Mouse (Mus musculus): Measurements from ENCODE around the gene Wapl. TPM values are rescaled to one million over a fixed set of nuclear protein-coding genes. Genes with fewer than 3 reads are reported as not detected.
A peak's percentile ranks its signal among the peaks of the same experiment; 100 is the strongest.

Wapl gene
- polyA plus RNA-seq, 1 experiment: 21.4 TPM

- no peak overlapping the region for H3K27ac ChIP-seq (ENCODE audit: insufficient read depth, low read length)
- peak overlapping the region; percentile 29 for H3K4me3 ChIP-seq (replicated peaks; ENCODE audit: insufficient read depth, low read depth, low read length)
- H3K27me3 ChIP-seq (ENCODE audit: control insufficient read depth, insufficient read depth, low read length): no peaks in the 10 kb centered on the region
- 2% methylated on average over 10 of the region's 10 CpGs for WGBS
- peak; percentile 41 to 47 for DNase-seq
- H3K4me1 ChIP-seq (ENCODE audit: control insufficient read depth, insufficient read depth, low read length): no peaks in the 10 kb centered on the region
- TF ChIP-seq POLR2A (IDR thresholded peaks at IDR 0.05; ENCODE audit: borderline replicate concordance, insufficient read depth, low read length): no peak
- no peak for TF ChIP-seq CTCF (IDR thresholded peaks at IDR 0.05; ENCODE audit: borderline replicate concordance, insufficient read depth, low read depth, low read length)
Measured at GRCm38 (mm10) chr14:34768373-34768772, 94.6 kb downstream of the Wapl start.

- peak; percentile 41 to 64 for DNase-seq
- TF ChIP-seq POLR2A (IDR thresholded peaks at IDR 0.05; ENCODE audit: borderline replicate concordance, insufficient read depth, low read length) (no peak), CTCF (IDR thresholded peaks at IDR 0.05; ENCODE audit: borderline replicate concordance, insufficient read depth, low read depth, low read length) (peak; percentile 75)
- H3K27ac ChIP-seq (ENCODE audit: insufficient read depth, low read length): no peak overlapping the region
- no peaks in the 10 kb centered on the region for H3K4me1 ChIP-seq (ENCODE audit: control insufficient read depth, insufficient read depth, low read length)
- WGBS: under 1% methylated on average over 36 of the region's 36 CpGs
- H3K27me3 ChIP-seq (ENCODE audit: control insufficient read depth, insufficient read depth, low read length): no peaks in the 10 kb centered on the region
- H3K4me3 ChIP-seq (replicated peaks; ENCODE audit: insufficient read depth, low read depth, low read length): peak overlapping the region; percentile 45
Measured at GRCm38 (mm10) chr14:34769021-34769566, 95.4 kb downstream of the Wapl start.

- peak overlapping the region; percentile 45 for H3K4me3 ChIP-seq (replicated peaks; ENCODE audit: insufficient read depth, low read depth, low read length)
- no peak overlapping the region for H3K27ac ChIP-seq (ENCODE audit: insufficient read depth, low read length)
- peak; percentile 34 to 45 for DNase-seq
- no peaks in the 10 kb centered on the region for H3K4me1 ChIP-seq (ENCODE audit: control insufficient read depth, insufficient read depth, low read length)
- no peaks in the 10 kb centered on the region for H3K27me3 ChIP-seq (ENCODE audit: control insufficient read depth, insufficient read depth, low read length)
- 18% methylated on average over 32 of the region's 32 CpGs for WGBS
- TF ChIP-seq CTCF (IDR thresholded peaks at IDR 0.05; ENCODE audit: borderline replicate concordance, insufficient read depth, low read depth, low read length) (no peak), POLR2A (IDR thresholded peaks at IDR 0.05; ENCODE audit: borderline replicate concordance, insufficient read depth, low read length) (no peak)
Measured at GRCm38 (mm10) chr14:34769567-34770158, 95.9 kb downstream of the Wapl start.

GRCm38 (mm10) chr14:34770467-34770866, 96.7 kb downstream of the Wapl start:
- no peak for TF ChIP-seq POLR2A (IDR thresholded peaks at IDR 0.05; ENCODE audit: borderline replicate concordance, insufficient read depth, low read length)
- no peak for TF ChIP-seq CTCF (IDR thresholded peaks at IDR 0.05; ENCODE audit: borderline replicate concordance, insufficient read depth, low read depth, low read length)
- no peak overlapping the region for H3K27ac ChIP-seq (ENCODE audit: insufficient read depth, low read length)
- H3K27me3 ChIP-seq (ENCODE audit: control insufficient read depth, insufficient read depth, low read length): no peaks in the 10 kb centered on the region
- H3K4me1 ChIP-seq (ENCODE audit: control insufficient read depth, insufficient read depth, low read length): no peaks in the 10 kb centered on the region
- H3K4me3 ChIP-seq (replicated peaks; ENCODE audit: insufficient read depth, low read depth, low read length): no peak overlapping the region
- 85% methylated on average over 6 of the region's 6 CpGs for WGBS
- no peak for DNase-seq

- WGBS: 36% methylated on average over 9 of the region's 9 CpGs
- Histone ChIP-seq H3K4me3 (replicated peaks; ENCODE audit: insufficient read depth, low read depth, low read length) (no peak overlapping the region), H3K4me1 (ENCODE audit: control insufficient read depth, insufficient read depth, low read length) (no peaks in the 10 kb centered on the region), H3K27me3 (ENCODE audit: control insufficient read depth, insufficient read depth, low read length) (no peaks in the 10 kb centered on the region), H3K27ac (ENCODE audit: insufficient read depth, low read length) (no peak overlapping the region)
- DNase-seq: no peak
- TF ChIP-seq POLR2A (IDR thresholded peaks at IDR 0.05; ENCODE audit: borderline replicate concordance, insufficient read depth, low read length): no peak
- no peak for TF ChIP-seq CTCF (IDR thresholded peaks at IDR 0.05; ENCODE audit: borderline replicate concordance, insufficient read depth, low read depth, low read length)
Measured at GRCm38 (mm10) chr14:34771601-34772000, 97.9 kb downstream of the Wapl start.

GRCm38 (mm10) chr14:34772132-34772531, 98.4 kb downstream of the Wapl start:
- 56% methylated on average over 7 of the region's 7 CpGs for WGBS
- Histone ChIP-seq H3K4me1 (ENCODE audit: control insufficient read depth, insufficient read depth, low read length) (no peaks in the 10 kb centered on the region), H3K27me3 (ENCODE audit: control insufficient read depth, insufficient read depth, low read length) (no peaks in the 10 kb centered on the region), H3K27ac (ENCODE audit: insufficient read depth, low read length) (no peak overlapping the region), H3K4me3 (replicated peaks; ENCODE audit: insufficient read depth, low read depth, low read length) (no peak overlapping the region)
- TF ChIP-seq POLR2A (IDR thresholded peaks at IDR 0.05; ENCODE audit: borderline replicate concordance, insufficient read depth, low read length): no peak
- TF ChIP-seq CTCF (IDR thresholded peaks at IDR 0.05; ENCODE audit: borderline replicate concordance, insufficient read depth, low read depth, low read length): no peak
- DNase-seq: no peak

GRCm38 (mm10) chr14:34773681-34774080, 100.0 kb downstream of the Wapl start:
- TF ChIP-seq CTCF (IDR thresholded peaks at IDR 0.05; ENCODE audit: borderline replicate concordance, insufficient read depth, low read depth, low read length) (no peak), POLR2A (IDR thresholded peaks at IDR 0.05; ENCODE audit: borderline replicate concordance, insufficient read depth, low read length) (no peak)
- WGBS: 81% methylated on average over 3 of the region's 3 CpGs
- no peak overlapping the region for H3K27ac ChIP-seq (ENCODE audit: insufficient read depth, low read length)

GRCm38 (mm10) chr14:34774231-34774630, 100.5 kb downstream of the Wapl start:
- no peak for DNase-seq
- 79% methylated on average over 6 of the region's 6 CpGs for WGBS
- H3K27ac ChIP-seq (ENCODE audit: insufficient read depth, low read length): no peak overlapping the region
- no peaks in the 10 kb centered on the region for H3K4me1 ChIP-seq (ENCODE audit: control insufficient read depth, insufficient read depth, low read length)
- no peaks in the 10 kb centered on the region for H3K27me3 ChIP-seq (ENCODE audit: control insufficient read depth, insufficient read depth, low read length)
- no peak for TF ChIP-seq POLR2A (IDR thresholded peaks at IDR 0.05; ENCODE audit: borderline replicate concordance, insufficient read depth, low read length)
- H3K4me3 ChIP-seq (replicated peaks; ENCODE audit: insufficient read depth, low read depth, low read length): no peak overlapping the region

More at GRCm38 (mm10) chr14:34773681-34774080, 100.0 kb downstream of the Wapl start:
- H3K4me1 ChIP-seq (ENCODE audit: control insufficient read depth, insufficient read depth, low read length): no peaks in the 10 kb centered on the region
- H3K4me3 ChIP-seq (replicated peaks; ENCODE audit: insufficient read depth, low read depth, low read length): no peak overlapping the region
- no peak for DNase-seq
- no peaks in the 10 kb centered on the region for H3K27me3 ChIP-seq (ENCODE audit: control insufficient read depth, insufficient read depth, low read length)
